Comparison of ENCODE assay signal across 8 mouse cellular contexts in genomic region chr14:100461141-100462043, GRCm38 (mm10).
DNase-seq lines count a peak whose midpoint lies in the region; ATAC-seq lines count a peak whose summit lies in the region.

No protein-coding gene starts in this region.

- peak overlapping the region; percentile 57 for H3K27ac ChIP-seq in embryonic facial prominence, embryonic 13.5 days
- peak overlapping the region; percentile 72 for H3K27ac ChIP-seq in heart, embryonic 11.5 days (ENCODE audit: low read depth, low read length)
- H3K27ac ChIP-seq in kidney, embryonic 14.5 days (ENCODE audit: low read depth, low read length): peak overlapping the region; percentile 66; the same call in 1 of the 2 replicates
- H3K27ac ChIP-seq in limb, embryonic 13.5 days: peak overlapping the region; percentile 66; the same call in 1 of the 2 replicates
- peak overlapping the region; percentile 83 for H3K27ac ChIP-seq in neural tube, embryonic 13.5 days (replicated peaks)

- H3K36me3 ChIP-seq in embryonic facial prominence, embryonic 13.5 days: no peaks in the 10 kb centered on the region
- H3K36me3 ChIP-seq in heart, embryonic 11.5 days (ENCODE audit: control insufficient read depth, insufficient read depth, low read length): no peaks in the 10 kb centered on the region
- no peaks in the 10 kb centered on the region for H3K36me3 ChIP-seq in kidney, embryonic 14.5 days (ENCODE audit: control insufficient read depth, insufficient read depth, low read length)
- no peaks in the 10 kb centered on the region for H3K36me3 ChIP-seq in limb, embryonic 13.5 days
- no peaks in the 10 kb centered on the region for H3K36me3 ChIP-seq in neural tube, embryonic 13.5 days

- no peak overlapping the region for H3K9ac ChIP-seq in embryonic facial prominence, embryonic 13.5 days
- H3K9ac ChIP-seq in heart, embryonic 11.5 days (ENCODE audit: low read depth, low read length): peak overlapping the region; percentile 8; the same call in 1 of the 2 replicates
- H3K9ac ChIP-seq in kidney, embryonic 14.5 days (ENCODE audit: low read depth, low read length): no peak overlapping the region
- H3K9ac ChIP-seq in limb, embryonic 13.5 days: no peak overlapping the region
- H3K9ac ChIP-seq in neural tube, embryonic 13.5 days: peak overlapping the region; percentile 47; the same call in 1 of the 2 replicates

- peak; percentile 65; the same call in 1 of the 2 replicates for ATAC-seq in embryonic facial prominence, embryonic 13.5 days (ENCODE audit: insufficient number of reproducible peaks, insufficient read depth, low FRiP score, low TSS enrichment, low read depth)
- ATAC-seq in heart, embryonic 11.5 days (replicated peaks; ENCODE audit: insufficient number of reproducible peaks, low FRiP score, low TSS enrichment): peak; percentile 85
- ATAC-seq in kidney, embryonic 14.5 days (ENCODE audit: low FRiP score, low TSS enrichment): peak; percentile 77
- ATAC-seq in limb, embryonic 13.5 days (ENCODE audit: low FRiP score, low read depth): peak; percentile 88
- peak; percentile 80 for ATAC-seq in neural tube, embryonic 13.5 days (ENCODE audit: low read depth)

- H3K4me2 ChIP-seq in embryonic facial prominence, embryonic 13.5 days: peak overlapping the region; percentile 51
- peak overlapping the region; percentile 44 for H3K4me2 ChIP-seq in heart, embryonic 11.5 days
- no peak overlapping the region for H3K4me2 ChIP-seq in kidney, embryonic 14.5 days (replicated peaks; ENCODE audit: low read depth, low read length)
- peak overlapping the region; percentile 51 for H3K4me2 ChIP-seq in limb, embryonic 13.5 days (replicated peaks)
- peak overlapping the region; percentile 43 for H3K4me2 ChIP-seq in neural tube, embryonic 13.5 days

- peak overlapping the region; percentile 12; the same call in 1 of the 2 replicates for H3K4me3 ChIP-seq in embryonic facial prominence, embryonic 13.5 days
- H3K4me3 ChIP-seq in heart, embryonic 11.5 days (ENCODE audit: low read depth, low read length): no peak overlapping the region
- no peak overlapping the region for H3K4me3 ChIP-seq in kidney, embryonic 14.5 days (ENCODE audit: low read length)
- H3K4me3 ChIP-seq in limb, embryonic 13.5 days: peak overlapping the region; percentile 7; the same call in 1 of the 2 replicates
- no peak overlapping the region for H3K4me3 ChIP-seq in neural tube, embryonic 13.5 days

- H3K9me3 ChIP-seq in embryonic facial prominence, embryonic 13.5 days: no peaks in the 10 kb centered on the region
- H3K9me3 ChIP-seq in heart, embryonic 11.5 days (replicated peaks; ENCODE audit: control insufficient read depth, low read length): no peaks in the 10 kb centered on the region
- no peaks in the 10 kb centered on the region for H3K9me3 ChIP-seq in kidney, embryonic 14.5 days (ENCODE audit: control insufficient read depth, low read length)
- H3K9me3 ChIP-seq in limb, embryonic 13.5 days: no peaks in the 10 kb centered on the region
- H3K9me3 ChIP-seq in neural tube, embryonic 13.5 days: no peaks in the 10 kb centered on the region

- peaks cover 34% of the 10 kb centered on the region for H3K4me1 ChIP-seq in embryonic facial prominence, embryonic 13.5 days
- H3K4me1 ChIP-seq in heart, embryonic 11.5 days (ENCODE audit: control insufficient read depth, insufficient read depth, low read length): peaks cover 18% of the 10 kb centered on the region
- H3K4me1 ChIP-seq in kidney, embryonic 14.5 days (ENCODE audit: control insufficient read depth, insufficient read depth, low read length): peaks cover 22% of the 10 kb centered on the region
- peaks cover 38% of the 10 kb centered on the region for H3K4me1 ChIP-seq in limb, embryonic 13.5 days
- H3K4me1 ChIP-seq in neural tube, embryonic 13.5 days (replicated peaks): peaks cover 44% of the 10 kb centered on the region

- peak; percentile 27 for DNase-seq in thymus, postnatal 0 days (ENCODE audit: low spot score)
- DNase-seq in thymus, postnatal 10 days (ENCODE audit: low spot score in 2 of 2): no peak
- DNase-seq in ovary, postnatal 36 days (ENCODE audit: low spot score): no peak

- no peaks in the 10 kb centered on the region for H3K27me3 ChIP-seq in embryonic facial prominence, embryonic 13.5 days
- H3K27me3 ChIP-seq in heart, embryonic 11.5 days (ENCODE audit: control insufficient read depth, insufficient read depth, low read length): no peaks in the 10 kb centered on the region
- H3K27me3 ChIP-seq in kidney, embryonic 14.5 days (ENCODE audit: control insufficient read depth, insufficient read depth, low read length): no peaks in the 10 kb centered on the region
- H3K27me3 ChIP-seq in limb, embryonic 13.5 days: no peaks in the 10 kb centered on the region
- no peaks in the 10 kb centered on the region for H3K27me3 ChIP-seq in neural tube, embryonic 13.5 days

- WGBS in embryonic facial prominence, embryonic 13.5 days: 24% methylated on average over 12 of the region's 12 CpGs
- WGBS in heart, embryonic 11.5 days (ENCODE audit: insufficient replicate concordance): 33% methylated on average over 12 of the region's 12 CpGs
- WGBS in kidney, embryonic 14.5 days: 36% methylated on average over 12 of the region's 12 CpGs
- WGBS in limb, embryonic 13.5 days: 34% methylated on average over 12 of the region's 12 CpGs
- WGBS in neural tube, embryonic 13.5 days: 32% methylated on average over 12 of the region's 12 CpGs

Comparison
In these comparisons a context has a peak if more than half of its experiments do, and no peak if none do; other contexts are left out.
1. H3K4me3 ChIP-seq: peak in embryonic facial prominence, embryonic 13.5 days (single experiment) and limb, embryonic 13.5 days (single experiment); none in heart, embryonic 11.5 days (single experiment), kidney, embryonic 14.5 days (single experiment) and neural tube, embryonic 13.5 days (single experiment).
2. H3K9ac ChIP-seq: peak in heart, embryonic 11.5 days (single experiment) and neural tube, embryonic 13.5 days (single experiment); none in embryonic facial prominence, embryonic 13.5 days (single experiment), kidney, embryonic 14.5 days (single experiment) and limb, embryonic 13.5 days (single experiment).
3. Peak in every context shown above with its lines, with median percentiles within 50 percentile points of each other: ATAC-seq and H3K27ac ChIP-seq.